Mouse (Mus musculus) MEL (cell line): Measurements from ENCODE around the gene Tspan2.

Experiments
- BHLHE40 ChIP-seq: IDR thresholded peaks from 2 replicates; pipeline ENCODE4 v1.6.1; 2012; ENCODE audit warnings: low read depth, mild to moderate bottlenecking, inconsistent platforms, low read length, improper control_type of control experiment, borderline replicate concordance
- CHD1 ChIP-seq: IDR thresholded peaks from 2 replicates; pipeline ENCODE4 v1.6.1; 2012; ENCODE audit warnings: low read depth, mild to moderate bottlenecking, inconsistent platforms, low read length, improper control_type of control experiment
- CTCF ChIP-seq, 3 experiments: IDR thresholded peaks in 2 of 3; conservative IDR thresholded peaks in 1 of 3; 2 replicates each; pipeline ENCODE4 v1.5.1; 2011 to 2012; ENCODE audit warnings: low read length in 3 of 3, low read depth in 2 of 3, mild to moderate bottlenecking in 2 of 3, improper control_type of control experiment in 1 of 3, inconsistent platforms in 1 of 3, mixed read lengths in 1 of 3, moderate library complexity in 1 of 3; ENCODE audit not compliant: control insufficient read depth in 1 of 3, insufficient read depth in 1 of 3, poor library complexity in 1 of 3, severe bottlenecking in 1 of 3
- ELF1 ChIP-seq: IDR thresholded peaks from 2 replicates; pipeline ENCODE4 v1.6.1; 2014; ENCODE audit warnings: low read depth, mild to moderate bottlenecking, inconsistent platforms, low read length, improper control_type of control experiment, moderate library complexity
- EP300 ChIP-seq, 2 experiments: IDR thresholded peaks; 2 replicates each; pipeline ENCODE4 v1.6.1; 2011; ENCODE audit warnings: improper control_type of control experiment in 2 of 2, low read length in 2 of 2, low read depth in 1 of 2, mild to moderate bottlenecking in 1 of 2
- ETS1 ChIP-seq: IDR thresholded peaks from 2 replicates; pipeline ENCODE4 v1.6.1; 2012; ENCODE audit warnings: low read depth, mild to moderate bottlenecking, inconsistent platforms, low read length, improper control_type of control experiment, moderate library complexity
- HCFC1 ChIP-seq: IDR thresholded peaks from 2 replicates; pipeline ENCODE4 v1.6.1; 2012; ENCODE audit warnings: low read depth, mild to moderate bottlenecking, inconsistent platforms, low read length, improper control_type of control experiment, moderate library complexity
- JUND ChIP-seq: IDR thresholded peaks from 2 replicates; pipeline ENCODE4 v1.6.1; 2011; ENCODE audit warnings: low read depth, mild to moderate bottlenecking, improper control_type of control experiment, low read length
- MAZ ChIP-seq: IDR thresholded peaks from 2 replicates; pipeline ENCODE4 v1.6.1; 2012; ENCODE audit warnings: low read depth, mild to moderate bottlenecking, inconsistent platforms, low read length, improper control_type of control experiment
- POLR2A ChIP-seq, 2 experiments: IDR thresholded peaks; 2 replicates each; pipeline ENCODE4 v1.6.1; 2011 to 2012; ENCODE audit warnings: low read length in 2 of 2, mild to moderate bottlenecking in 2 of 2, control low read depth in 1 of 2, improper control_type of control experiment in 1 of 2, low read depth in 1 of 2, moderate library complexity in 1 of 2; ENCODE audit not compliant: control insufficient read depth in 1 of 2, insufficient read depth in 1 of 2, poor library complexity in 1 of 2
- POLR2AphosphoS2 ChIP-seq: IDR thresholded peaks from 2 replicates; pipeline ENCODE4 v1.6.1; 2011; ENCODE audit warnings: low read length, improper control_type of control experiment
- SMC3 ChIP-seq: IDR thresholded peaks from 2 replicates; pipeline ENCODE4 v1.6.1; 2011; ENCODE audit warnings: low read depth, low read length, improper control_type of control experiment
- TBP ChIP-seq: IDR thresholded peaks from 2 replicates; pipeline ENCODE4 v1.8.0; 2011; ENCODE audit warnings: low read depth, low read length, improper control_type of control experiment
- USF1 ChIP-seq: IDR thresholded peaks from 2 replicates; pipeline ENCODE4 v1.6.1; 2014; ENCODE audit warnings: low read depth, mild to moderate bottlenecking, inconsistent platforms, low read length, improper control_type of control experiment, moderate library complexity

- TF ChIP-seq EP300 (IDR thresholded peaks at IDR 0.05; ENCODE audit: low read depth in 1 of 2, low read length in 2 of 2) (no peak), TBP (no peak), POLR2A (IDR thresholded peaks at IDR 0.05; ENCODE audit: control insufficient read depth in 1 of 2, insufficient read depth in 1 of 2, low read depth in 1 of 2, low read length in 2 of 2, poor library complexity in 1 of 2) (no peak), JUND (no peak), CTCF (IDR thresholded peaks at IDR 0.05 in 2 of 3, conservative IDR thresholded peaks at IDR 0.05 in 1 of 3; ENCODE audit: control insufficient read depth in 1 of 3, insufficient read depth in 1 of 3, low read depth in 2 of 3, low read length in 3 of 3, poor library complexity in 1 of 3, severe bottlenecking in 1 of 3) (no peak), BHLHE40 (no peak), CHD1 (no peak), MAZ (no peak), USF1 (no peak), SMC3 (no peak), ELF1 (no peak), HCFC1 (no peak), POLR2AphosphoS2 (no peak), ETS1 (no peak)
These were observed 22.7 kb downstream of the Tspan2 start for GRCm38 (mm10) chr3:102757019-102757418.
